Mouse (Mus musculus) ovary, adult 10 weeks (tissue): ENCODE data around the gene Mmab. TPM values are rescaled to one million over a fixed set of nuclear protein-coding genes. Genes with fewer than 3 reads are reported as not detected.

Source experiments
- polyA plus RNA-seq: library from polyadenylated mRNA; stranded (reverse); fragments of 350-450 nt; fragmentation: Illumina TruSeq; extraction: RNeasy Lipid Tissue Mini Kit (QIAGEN cat#74804); gene quantifications from one replicate; pipeline ENCODE4 v1.2.3, GENCODE M21; 2014

The Mmab gene
- 5.0 TPM for polyA plus RNA-seq

GRCm38 (mm10) chr5:114443566-114444367 is at the start of gene Mmab, which contains the start of gene Mvk:
Mmab (minus strand) TSS chr5:114444060.
Mvk (plus strand) TSS chr5:114444269.

Other genes starting within 250 kb of the Mmab start
- gene Foxn4, start 170.3 kb downstream of the Mmab start, polyA plus RNA-seq, result not detected
- gene Myo1h, start 154.9 kb downstream of the Mmab start, polyA plus RNA-seq, result 0.37 TPM
- gene Kctd10, start 63.6 kb downstream of the Mmab start, polyA plus RNA-seq, result 53.8 TPM
- gene Ube3b, start 63.5 kb downstream of the Mmab start, polyA plus RNA-seq, result 4.0 TPM
- 0.17 TPM for gene Mvk, start 209 bp upstream of the Mmab start, polyA plus RNA-seq
- 3.7 TPM for gene Fam222a, start 124.0 kb upstream of the Mmab start, polyA plus RNA-seq
- gene Trpv4, start 214.4 kb upstream of the Mmab start, polyA plus RNA-seq, result not detected
- 25.3 TPM for gene Gltp, start 246.9 kb upstream of the Mmab start, polyA plus RNA-seq